Mouse (Mus musculus): ENCODE measurements around the gene Tk1. TPM values are rescaled to one million over a fixed set of nuclear protein-coding genes. Genes with fewer than 3 reads are reported as not detected.

Tk1 gene
- polyA plus RNA-seq, 1 experiment: 52.8 TPM

DNA sequence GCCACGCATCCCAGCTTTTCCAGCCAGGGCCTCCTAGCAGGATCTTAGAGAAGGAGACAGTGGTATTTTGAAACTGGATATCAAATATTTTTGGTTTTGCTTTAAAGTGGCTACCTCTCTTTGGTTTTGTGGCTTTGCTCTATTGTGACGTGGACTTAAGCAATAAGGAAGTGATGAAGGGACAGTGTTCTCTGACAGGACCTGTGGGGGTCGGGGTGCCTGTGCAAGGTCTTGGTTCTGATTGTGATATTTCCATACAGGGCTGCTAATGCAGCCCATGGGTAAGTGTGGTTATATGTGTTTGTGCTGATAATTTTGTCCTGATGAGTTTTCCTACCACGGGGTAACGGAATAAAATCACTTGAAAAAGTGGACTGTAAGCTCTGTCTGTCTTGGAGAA, 29.5 kb upstream of the Tk1 start:
- no peak for TF ChIP-seq CEBPB (IDR thresholded peaks at IDR 0.05; ENCODE audit: insufficient read depth, poor library complexity, severe bottlenecking)
- TF ChIP-seq USF1 (IDR thresholded peaks at IDR 0.05; ENCODE audit: low read depth): no peak
- no peak for TF ChIP-seq TCF12 (IDR thresholded peaks at IDR 0.05; ENCODE audit: insufficient read depth, poor library complexity, severe bottlenecking)
- no peak for TF ChIP-seq REST (IDR thresholded peaks at IDR 0.05; ENCODE audit: insufficient read depth, insufficient read length)
- TF ChIP-seq MYOD1 (IDR thresholded peaks at IDR 0.05; ENCODE audit: control insufficient read depth in 1 of 3, insufficient read length in 2 of 3, low read depth in 2 of 3): no peak
- TF ChIP-seq POLR2A (IDR thresholded peaks at IDR 0.05; ENCODE audit: insufficient read length, low read depth): no peak
- TF ChIP-seq POLR2AphosphoS2 (IDR thresholded peaks at IDR 0.05; ENCODE audit: insufficient read length, low read depth): no peak
- TF ChIP-seq SRF (IDR thresholded peaks at IDR 0.05; ENCODE audit: control insufficient read depth, insufficient read length, low read depth): no peak
- no peak for TF ChIP-seq MAX (IDR thresholded peaks at IDR 0.05; ENCODE audit: low read depth)
- TF ChIP-seq MYOG (IDR thresholded peaks at IDR 0.05; ENCODE audit: control insufficient read depth in 1 of 3, insufficient read depth in 1 of 3, insufficient read length in 2 of 3, low read depth in 2 of 3): no peak
- no peak for TF ChIP-seq TCF3 (IDR thresholded peaks at IDR 0.05; ENCODE audit: insufficient read length, low read depth)
- no peak overlapping the region for H3K4me3 ChIP-seq
- peaks cover 53% of the 10 kb centered on the region for H3K79me2 ChIP-seq (ENCODE audit: control insufficient read depth, insufficient read depth)
- no peak overlapping the region for H3ac ChIP-seq (ENCODE audit: control insufficient read depth, insufficient read length)
- H3K4me2 ChIP-seq (ENCODE audit: low read depth): no peak overlapping the region
- peaks cover 25% of the 10 kb centered on the region for H3K36me3 ChIP-seq (ENCODE audit: control insufficient read depth, insufficient read depth)
- no peaks in the 10 kb centered on the region for H3K27me3 ChIP-seq (ENCODE audit: control insufficient read depth, insufficient read depth, insufficient read length)

DNA sequence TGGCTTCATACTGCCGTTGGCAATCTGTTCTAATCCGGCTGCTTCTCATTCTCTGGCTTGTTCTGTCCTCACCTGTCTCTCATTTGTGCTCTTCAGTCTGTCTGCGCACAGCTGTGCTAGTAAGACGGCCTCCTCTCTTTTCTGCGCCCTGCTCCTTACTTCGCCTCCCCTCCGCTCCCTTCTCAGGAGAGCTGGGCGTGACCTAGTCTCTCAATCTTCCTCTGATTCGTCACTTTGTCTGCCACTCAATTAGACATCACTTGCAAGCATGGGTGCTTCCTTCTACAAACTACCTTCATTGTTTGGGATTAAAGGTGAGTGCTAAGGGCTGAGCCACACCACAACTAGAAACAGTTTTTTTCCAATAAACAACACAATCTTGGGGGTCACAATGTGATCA, 28.3 kb upstream of the Tk1 start:
- TF ChIP-seq POLR2A (IDR thresholded peaks at IDR 0.05; ENCODE audit: insufficient read length, low read depth): no peak
- TF ChIP-seq REST (IDR thresholded peaks at IDR 0.05; ENCODE audit: insufficient read depth, insufficient read length): no peak
- TF ChIP-seq E2F4 (IDR thresholded peaks at IDR 0.05; ENCODE audit: insufficient read depth): no peak
- no peak for TF ChIP-seq MYOG (IDR thresholded peaks at IDR 0.05; ENCODE audit: control insufficient read depth in 1 of 3, insufficient read depth in 1 of 3, insufficient read length in 2 of 3, low read depth in 2 of 3)
- TF ChIP-seq TCF12 (IDR thresholded peaks at IDR 0.05; ENCODE audit: insufficient read depth, poor library complexity, severe bottlenecking): no peak
- no peak for TF ChIP-seq CEBPB (IDR thresholded peaks at IDR 0.05; ENCODE audit: insufficient read depth, poor library complexity, severe bottlenecking)
- no peak for TF ChIP-seq MAX (IDR thresholded peaks at IDR 0.05; ENCODE audit: low read depth)
- no peak for TF ChIP-seq USF1 (IDR thresholded peaks at IDR 0.05; ENCODE audit: low read depth)
- no peak for TF ChIP-seq SRF (IDR thresholded peaks at IDR 0.05; ENCODE audit: control insufficient read depth, insufficient read length, low read depth)
- TF ChIP-seq MYOD1 (IDR thresholded peaks at IDR 0.05; ENCODE audit: control insufficient read depth in 1 of 3, insufficient read length in 2 of 3, low read depth in 2 of 3): no peak
- TF ChIP-seq TCF3 (IDR thresholded peaks at IDR 0.05; ENCODE audit: insufficient read length, low read depth): no peak
- TF ChIP-seq POLR2AphosphoS2 (IDR thresholded peaks at IDR 0.05; ENCODE audit: insufficient read length, low read depth): no peak

DNA sequence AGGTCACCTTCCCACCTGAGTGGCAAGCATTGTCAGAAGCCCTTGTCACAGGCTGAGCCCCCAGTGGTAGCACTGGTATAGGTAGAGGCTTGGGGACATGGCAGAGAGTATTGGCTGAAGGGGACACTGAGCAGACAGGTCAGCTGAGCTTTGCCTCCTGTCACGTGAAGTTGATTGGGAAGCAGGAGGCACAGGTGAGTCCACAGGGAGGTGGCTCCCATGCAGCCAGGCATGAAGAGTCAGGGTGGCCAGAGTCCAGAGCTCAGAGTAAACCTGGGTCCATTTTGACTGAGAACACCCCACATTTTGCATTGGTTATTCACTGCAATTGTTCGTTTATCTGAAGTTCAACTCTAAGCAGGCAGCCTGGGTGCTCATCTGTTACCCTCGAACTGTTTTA, 27.0 kb upstream of the Tk1 start:
- no peaks in the 10 kb centered on the region for H3K27me3 ChIP-seq (ENCODE audit: control insufficient read depth, insufficient read depth, insufficient read length)
- no peak overlapping the region for H3K4me3 ChIP-seq
- peaks cover 25% of the 10 kb centered on the region for H3K36me3 ChIP-seq (ENCODE audit: control insufficient read depth, insufficient read depth)
- H3K4me2 ChIP-seq (ENCODE audit: low read depth): no peak overlapping the region
- peaks cover 66% of the 10 kb centered on the region for H3K79me2 ChIP-seq (ENCODE audit: control insufficient read depth, insufficient read depth)
- H3ac ChIP-seq (ENCODE audit: control insufficient read depth, insufficient read length): no peak overlapping the region
- TF ChIP-seq MAX (IDR thresholded peaks at IDR 0.05; ENCODE audit: low read depth) (no peak), E2F4 (IDR thresholded peaks at IDR 0.05; ENCODE audit: insufficient read depth) (no peak)

More for the DNA sequence above, 28.3 kb upstream of the Tk1 start:
- peaks cover 25% of the 10 kb centered on the region for H3K36me3 ChIP-seq (ENCODE audit: control insufficient read depth, insufficient read depth)
- H3ac ChIP-seq (ENCODE audit: control insufficient read depth, insufficient read length): no peak overlapping the region
- H3K79me2 ChIP-seq (ENCODE audit: control insufficient read depth, insufficient read depth): peaks cover 64% of the 10 kb centered on the region
- no peak overlapping the region for H3K4me3 ChIP-seq
- no peaks in the 10 kb centered on the region for H3K27me3 ChIP-seq (ENCODE audit: control insufficient read depth, insufficient read depth, insufficient read length)
- H3K4me2 ChIP-seq (ENCODE audit: low read depth): no peak overlapping the region

DNA sequence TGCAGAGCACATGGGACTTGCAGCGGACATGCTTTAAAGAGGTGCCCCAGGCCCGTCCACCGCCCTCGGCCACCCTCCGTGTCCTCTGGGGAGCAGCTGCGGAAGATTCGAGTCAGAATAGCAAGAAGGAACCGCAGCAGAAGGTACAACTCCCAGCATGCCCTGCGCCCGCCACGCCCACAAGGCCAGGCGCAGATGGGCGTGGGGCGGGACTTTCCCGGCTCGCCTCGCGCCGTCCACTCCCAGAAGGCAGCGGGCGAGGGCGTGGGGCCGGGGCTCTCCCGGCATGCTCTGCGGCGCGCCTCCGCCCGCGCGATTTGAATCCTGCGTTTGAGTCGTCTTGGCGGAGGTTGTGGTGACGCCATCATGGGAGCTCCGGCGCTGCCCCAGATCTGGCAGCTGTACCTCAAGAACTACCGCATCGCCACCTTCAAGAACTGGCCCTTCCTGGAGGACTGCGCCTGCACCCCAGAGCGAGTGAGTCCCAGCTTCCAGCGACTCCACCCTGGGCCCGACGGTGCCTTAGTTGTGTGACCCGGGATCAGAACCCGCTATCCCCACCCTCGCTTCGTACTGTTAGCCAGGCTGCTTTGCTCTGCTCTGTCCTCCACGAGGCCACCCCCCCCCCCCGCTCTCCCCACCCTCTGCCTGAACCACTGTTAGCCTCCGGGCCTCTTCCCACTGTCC, 23.2 kb upstream of the Tk1 start, which contains the start of gene Birc5:
TSS of gene Birc5 (plus strand) at position 267 of the 687 bp plus-strand sequence.
- Histone ChIP-seq H3K27me3 (ENCODE audit: control insufficient read depth, insufficient read depth, insufficient read length) (no peaks in the 10 kb centered on the region), H3K4me2 (ENCODE audit: low read depth) (peak within 1 kb of the TSS; percentile 82), H3ac (ENCODE audit: control insufficient read depth, insufficient read length) (peak within 1 kb of the TSS; percentile 52), H3K4me3 (peak within 1 kb of the TSS; percentile 88), H3K36me3 (ENCODE audit: control insufficient read depth, insufficient read depth) (peaks cover 15% of the 10 kb centered on the region), H3K79me2 (ENCODE audit: control insufficient read depth, insufficient read depth) (peaks cover 49% of the 10 kb centered on the region)
- TF ChIP-seq MYOG (IDR thresholded peaks at IDR 0.05; ENCODE audit: control insufficient read depth in 1 of 3, insufficient read depth in 1 of 3, insufficient read length in 2 of 3, low read depth in 2 of 3) (peak; percentile 39 to 88 (median 54)), POLR2AphosphoS2 (IDR thresholded peaks at IDR 0.05; ENCODE audit: insufficient read length, low read depth) (peak; percentile 93), USF1 (IDR thresholded peaks at IDR 0.05; ENCODE audit: low read depth) (no peak), POLR2A (IDR thresholded peaks at IDR 0.05; ENCODE audit: insufficient read length, low read depth) (peak; percentile 92), REST (IDR thresholded peaks at IDR 0.05; ENCODE audit: insufficient read depth, insufficient read length) (no peak), TCF12 (IDR thresholded peaks at IDR 0.05; ENCODE audit: insufficient read depth, poor library complexity, severe bottlenecking) (no peak), E2F4 (IDR thresholded peaks at IDR 0.05; ENCODE audit: insufficient read depth) (peak; percentile 100), MAX (IDR thresholded peaks at IDR 0.05; ENCODE audit: low read depth) (no peak), MYOD1 (IDR thresholded peaks at IDR 0.05; ENCODE audit: control insufficient read depth in 1 of 3, insufficient read length in 2 of 3, low read depth in 2 of 3) (peak in 2 of 3 experiments; percentile 71 to 77), CEBPB (IDR thresholded peaks at IDR 0.05; ENCODE audit: insufficient read depth, poor library complexity, severe bottlenecking) (no peak), SRF (IDR thresholded peaks at IDR 0.05; ENCODE audit: control insufficient read depth, insufficient read length, low read depth) (peak; percentile 84), TCF3 (IDR thresholded peaks at IDR 0.05; ENCODE audit: insufficient read length, low read depth) (peak; percentile 16)
